Mouse (Mus musculus) forebrain, embryonic 10.5 days (tissue): ENCODE data around the gene Rnf11. TPM values are rescaled to one million over a fixed set of nuclear protein-coding genes. Genes with fewer than 3 reads are reported as not detected.
A peak's percentile ranks its signal among the peaks of the same experiment; 100 is the strongest.

Source experiments
- DNase-seq: peaks from one replicate; pipeline ENCODE4 v3.0.0-alpha.2; 2017; ENCODE audit warnings: low spot score; ENCODE audit errors: extremely low spot score
- H3K27ac ChIP-seq: fragments of 300-500 bp; sonication (generic); 2 replicates; pipeline ENCODE4 v1.5.1; 2016; ENCODE audit warnings: mild to moderate bottlenecking
- H3K27me3 ChIP-seq: fragments of 300-500 bp; sonication (generic); 2 replicates; pipeline ENCODE4 v1.6.1; 2016; ENCODE audit warnings: mild to moderate bottlenecking; ENCODE audit not compliant: poor library complexity, severe bottlenecking
- H3K36me3 ChIP-seq: fragments of 300-500 bp; sonication (generic); replicated peaks from 2 replicates; pipeline ENCODE4 v1.6.1; 2016; ENCODE audit warnings: mild to moderate bottlenecking, moderate library complexity
- H3K4me1 ChIP-seq: fragments of 300-500 bp; sonication (generic); 2 replicates; pipeline ENCODE4 v1.6.1; 2016
- H3K4me3 ChIP-seq: fragments of 300-500 bp; sonication (generic); 2 replicates; pipeline ENCODE4 v1.5.1; 2016; ENCODE audit warnings: mild to moderate bottlenecking, moderate library complexity
- H3K9me3 ChIP-seq: fragments of 300-500 bp; sonication (generic); 2 replicates; pipeline ENCODE4 v1.6.1; 2016; ENCODE audit warnings: mild to moderate bottlenecking, moderate library complexity
- WGBS: fragments of 180-500 bp; shearing (Covaris S2); methylation state at CpG from one replicate; pipeline ENCODE4 v1.1.7; 2016; 5-methylcytosine and 5-hydroxymethylcytosine counted together
- polyA plus RNA-seq: library from polyadenylated mRNA; unstranded; fragments of >200 nt; fragmentation: Nextera tagmentation; extraction: Ambion mirVana; gene quantifications from 2 replicates; pipeline ENCODE4 v1.2.1, GENCODE M21; 2016

Gene Rnf11
- polyA plus RNA-seq: 20.6 and 21.0 TPM in 2 replicates

DNA sequence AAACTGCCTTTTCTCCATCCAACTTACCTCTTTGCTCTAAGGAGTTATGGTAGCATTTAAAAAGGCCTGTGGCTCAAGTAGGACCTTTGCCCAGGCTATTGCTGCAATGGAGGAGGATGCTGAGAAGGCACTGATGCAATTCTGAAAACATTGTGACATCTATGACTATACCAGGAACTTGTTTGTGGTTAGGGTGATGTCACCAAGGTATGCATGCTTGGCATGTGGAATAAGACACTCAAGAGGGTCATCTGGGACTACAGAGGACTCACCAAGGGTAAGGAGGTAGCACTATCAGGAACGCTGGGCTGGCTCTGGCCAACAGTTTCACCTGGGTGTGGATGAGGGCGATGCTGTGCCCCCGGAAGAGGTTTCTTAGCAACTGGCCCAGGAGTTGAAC is at the start of gene Rnf11:
Rnf11 (minus strand) TSS at position 108 of the 400 bp plus-strand sequence.
- Histone ChIP-seq H3K4me1 (no peaks in the 10 kb centered on the region), H3K36me3 (no peaks in the 10 kb centered on the region), H3K4me3 (no peak within 1 kb of the TSS), H3K27ac (no peak within 1 kb of the TSS), H3K9me3 (no peaks in the 10 kb centered on the region), H3K27me3 (no peaks in the 10 kb centered on the region)
- DNase-seq: no peak
- 81% methylated on average over 3 of the region's 3 CpGs for WGBS

DNA sequence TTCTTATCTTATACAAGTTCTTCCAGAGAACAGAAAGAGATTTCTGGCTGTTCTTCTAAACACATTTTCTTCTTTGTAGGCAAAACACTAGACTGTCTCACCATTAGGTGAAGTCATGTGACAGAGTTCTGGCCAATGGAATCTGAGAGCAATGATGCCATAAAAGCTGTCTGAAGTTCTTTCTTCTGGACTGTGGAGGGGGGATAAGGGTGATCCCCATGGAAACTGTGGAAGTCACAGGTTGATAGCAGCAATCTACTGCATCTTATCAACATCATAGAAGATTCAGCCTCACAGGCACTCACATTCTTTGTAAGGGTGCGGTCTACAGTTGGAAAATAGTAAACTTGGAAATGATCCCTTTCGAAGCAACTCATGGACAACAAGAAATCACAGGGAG is 46.6 kb upstream of the Rnf11 start, which contains the start of gene 4930522H14Rik:
4930522H14Rik (minus strand) TSS at position 187 of the 400 bp plus-strand sequence.
- H3K9me3 ChIP-seq: no peaks in the 10 kb centered on the region
- H3K27ac ChIP-seq: 0 out of 2 replicates have a peak within 1 kb of the TSS, but pooled peaks have one; percentile 49
- no peak for DNase-seq
- H3K27me3 ChIP-seq: no peaks in the 10 kb centered on the region
- 99% methylated on average over 2 of the region's 2 CpGs for WGBS
- H3K36me3 ChIP-seq: no peaks in the 10 kb centered on the region
- H3K4me3 ChIP-seq: peak within 1 kb of the TSS; percentile 11; the same call in 1 of the 2 replicates
- peaks cover 11% of the 10 kb centered on the region for H3K4me1 ChIP-seq

DNA sequence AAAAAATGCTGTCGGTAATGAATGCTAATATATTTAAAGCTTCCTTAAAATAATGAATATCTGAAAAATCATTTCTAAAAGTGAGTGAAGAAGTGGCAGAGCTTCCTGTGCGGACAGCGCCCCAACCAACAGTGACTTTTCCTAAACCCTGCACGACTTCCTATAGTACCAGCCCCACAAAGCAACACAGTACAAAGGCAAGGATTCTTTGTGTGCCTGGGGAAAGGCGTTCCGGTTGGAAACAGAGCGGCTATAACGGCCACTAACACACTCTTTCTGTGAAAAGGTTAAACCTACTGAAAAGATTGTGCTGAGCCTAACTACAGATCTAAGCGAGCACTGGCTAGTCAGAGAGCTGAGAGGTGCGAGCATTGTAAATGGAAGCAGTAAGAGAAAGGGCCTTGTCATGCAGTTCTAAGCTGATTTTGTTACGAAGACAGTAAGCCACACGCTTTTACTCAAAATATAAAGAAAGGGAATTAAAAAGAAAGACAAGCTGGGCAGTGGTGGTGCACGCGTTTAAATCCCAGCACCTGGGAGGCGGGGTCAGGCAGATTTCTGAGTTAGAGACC is 45.8 kb upstream of the Rnf11 start:
- 28% methylated on average over 15 of the region's 15 CpGs for WGBS
- 0 out of 2 replicates have a peak overlapping the region, but pooled peaks have one; percentile 49 for H3K27ac ChIP-seq
- H3K4me1 ChIP-seq: peaks cover 11% of the 10 kb centered on the region
- no peak for DNase-seq
- no peaks in the 10 kb centered on the region for H3K27me3 ChIP-seq
- H3K4me3 ChIP-seq: peak overlapping the region; percentile 11; the same call in 1 of the 2 replicates
- no peaks in the 10 kb centered on the region for H3K36me3 ChIP-seq
- H3K9me3 ChIP-seq: no peaks in the 10 kb centered on the region

- no peaks in the 10 kb centered on the region for H3K9me3 ChIP-seq
- peak; percentile 40 for DNase-seq
- no peak overlapping the region for H3K4me3 ChIP-seq
- no peak overlapping the region for H3K27ac ChIP-seq
- WGBS: 5% methylated on average over 5 of the region's 5 CpGs
- no peaks in the 10 kb centered on the region for H3K27me3 ChIP-seq
- no peaks in the 10 kb centered on the region for H3K36me3 ChIP-seq
- no peaks in the 10 kb centered on the region for H3K4me1 ChIP-seq
Observed at GRCm38 (mm10) chr4:109504885-109505284, 20.4 kb upstream of the Rnf11 start.

DNA sequence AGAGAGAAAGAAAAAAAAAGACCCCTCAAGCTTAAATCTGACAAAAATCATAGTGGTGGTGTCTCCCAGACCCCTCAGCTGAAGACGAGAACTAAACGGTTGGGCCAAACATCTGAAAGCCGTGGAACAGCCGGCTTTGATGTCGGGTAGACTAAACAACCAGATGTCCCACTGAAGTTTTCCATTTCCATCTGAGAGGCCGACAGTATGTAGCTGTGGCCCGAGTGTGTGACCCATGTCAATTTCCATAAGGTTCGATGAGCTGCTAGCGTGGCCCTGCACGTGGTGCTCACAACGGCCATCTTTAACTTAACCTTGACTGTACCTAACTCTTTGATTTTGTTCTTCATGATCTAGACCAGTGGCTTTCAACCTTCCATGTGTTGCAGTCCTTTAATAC is 13.9 kb upstream of the Rnf11 start:
- Histone ChIP-seq H3K27ac (no peak overlapping the region), H3K36me3 (no peaks in the 10 kb centered on the region), H3K4me3 (no peak overlapping the region), H3K9me3 (no peaks in the 10 kb centered on the region), H3K4me1 (no peaks in the 10 kb centered on the region), H3K27me3 (no peaks in the 10 kb centered on the region)
- 83% methylated on average over 11 of the region's 11 CpGs for WGBS
- DNase-seq: no peak

GRCm38 (mm10) chr4:109493581-109493980 is 9.1 kb upstream of the Rnf11 start:
- H3K4me3 ChIP-seq: no peak overlapping the region
- no peaks in the 10 kb centered on the region for H3K36me3 ChIP-seq
- no peak overlapping the region for H3K27ac ChIP-seq
- H3K4me1 ChIP-seq: no peaks in the 10 kb centered on the region
- no peak for DNase-seq
- H3K27me3 ChIP-seq: no peaks in the 10 kb centered on the region
- H3K9me3 ChIP-seq: no peaks in the 10 kb centered on the region

GRCm38 (mm10) chr4:109488812-109489211 is 4.3 kb upstream of the Rnf11 start:
- H3K27me3 ChIP-seq: no peaks in the 10 kb centered on the region
- WGBS: 84% methylated on average over 1 of the region's 1 CpGs
- DNase-seq: no peak
- no peaks in the 10 kb centered on the region for H3K9me3 ChIP-seq
- no peak overlapping the region for H3K27ac ChIP-seq
- no peaks in the 10 kb centered on the region for H3K36me3 ChIP-seq
- H3K4me1 ChIP-seq: no peaks in the 10 kb centered on the region
- no peak overlapping the region for H3K4me3 ChIP-seq

- H3K27me3 ChIP-seq: no peaks in the 10 kb centered on the region
- H3K36me3 ChIP-seq: no peaks in the 10 kb centered on the region
- no peak for DNase-seq
- H3K4me1 ChIP-seq: no peaks in the 10 kb centered on the region
- WGBS: 90% methylated on average over 1 of the region's 1 CpGs
- no peaks in the 10 kb centered on the region for H3K9me3 ChIP-seq
- H3K27ac ChIP-seq: no peak overlapping the region
- no peak overlapping the region for H3K4me3 ChIP-seq
Observed at GRCm38 (mm10) chr4:109482701-109483100, 1.8 kb downstream of the Rnf11 start.

DNA sequence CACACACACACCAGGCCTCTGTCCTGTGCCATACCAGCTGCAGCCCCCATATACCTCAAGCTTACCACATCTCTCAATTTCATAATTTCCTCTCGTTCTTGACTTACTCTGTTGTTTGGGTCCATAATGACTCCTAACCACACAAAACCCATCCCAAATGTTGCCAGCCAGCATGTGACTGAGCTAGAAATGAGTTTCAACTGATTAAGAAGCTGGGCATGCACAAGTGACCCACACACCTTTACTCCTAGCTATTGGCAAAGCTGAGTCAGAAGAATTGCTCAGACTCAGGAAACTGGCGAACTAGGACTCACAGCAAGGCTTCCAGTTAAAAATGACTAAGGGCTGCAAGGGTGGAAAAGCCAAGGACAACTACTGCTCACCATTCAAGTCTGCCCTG is 3.1 kb downstream of the Rnf11 start:
- 87% methylated on average over 2 of the region's 2 CpGs for WGBS
- Histone ChIP-seq H3K9me3 (no peaks in the 10 kb centered on the region), H3K27ac (no peak overlapping the region), H3K36me3 (no peaks in the 10 kb centered on the region), H3K27me3 (no peaks in the 10 kb centered on the region), H3K4me3 (no peak overlapping the region), H3K4me1 (no peaks in the 10 kb centered on the region)
- no peak for DNase-seq

DNA sequence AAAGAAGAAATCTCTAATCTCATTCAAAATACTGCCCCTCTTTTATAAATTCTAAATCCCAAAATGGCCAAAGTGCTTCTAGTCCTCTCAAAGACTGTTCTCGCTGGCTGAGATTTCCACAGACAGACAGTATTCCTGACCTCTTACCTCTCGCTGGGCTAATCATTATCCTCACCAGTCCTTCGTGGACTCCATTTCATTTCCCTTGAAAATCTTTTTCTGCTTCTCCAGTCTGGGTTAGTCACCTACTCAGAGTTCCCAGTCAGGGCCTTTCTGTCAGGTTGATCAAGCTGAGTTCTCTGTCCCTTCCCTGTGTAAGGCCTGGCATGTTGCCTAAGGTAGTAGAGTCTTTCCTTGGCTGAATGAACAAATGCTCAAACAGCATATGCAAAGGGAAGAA is 7.1 kb downstream of the Rnf11 start:
- H3K9me3 ChIP-seq: no peaks in the 10 kb centered on the region
- no peak for DNase-seq
- H3K27ac ChIP-seq: no peak overlapping the region
- H3K4me3 ChIP-seq: no peak overlapping the region
- H3K27me3 ChIP-seq: no peaks in the 10 kb centered on the region
- peaks cover 7% of the 10 kb centered on the region for H3K36me3 ChIP-seq
- H3K4me1 ChIP-seq: peaks cover 12% of the 10 kb centered on the region
- WGBS: 91% methylated on average over 3 of the region's 3 CpGs

- peaks cover 15% of the 10 kb centered on the region for H3K36me3 ChIP-seq
- under 1% methylated on average over 35 of the region's 39 CpGs for WGBS
- H3K9me3 ChIP-seq: no peaks in the 10 kb centered on the region
- peaks cover 12% of the 10 kb centered on the region for H3K4me1 ChIP-seq
- peak; percentile 89 for DNase-seq
- H3K4me3 ChIP-seq: peak overlapping the region; percentile 76
- no peaks in the 10 kb centered on the region for H3K27me3 ChIP-seq
- peak overlapping the region; percentile 97 for H3K27ac ChIP-seq
Observed at GRCm38 (mm10) chr4:109476554-109477014, 7.9 kb downstream of the Rnf11 start.

DNA sequence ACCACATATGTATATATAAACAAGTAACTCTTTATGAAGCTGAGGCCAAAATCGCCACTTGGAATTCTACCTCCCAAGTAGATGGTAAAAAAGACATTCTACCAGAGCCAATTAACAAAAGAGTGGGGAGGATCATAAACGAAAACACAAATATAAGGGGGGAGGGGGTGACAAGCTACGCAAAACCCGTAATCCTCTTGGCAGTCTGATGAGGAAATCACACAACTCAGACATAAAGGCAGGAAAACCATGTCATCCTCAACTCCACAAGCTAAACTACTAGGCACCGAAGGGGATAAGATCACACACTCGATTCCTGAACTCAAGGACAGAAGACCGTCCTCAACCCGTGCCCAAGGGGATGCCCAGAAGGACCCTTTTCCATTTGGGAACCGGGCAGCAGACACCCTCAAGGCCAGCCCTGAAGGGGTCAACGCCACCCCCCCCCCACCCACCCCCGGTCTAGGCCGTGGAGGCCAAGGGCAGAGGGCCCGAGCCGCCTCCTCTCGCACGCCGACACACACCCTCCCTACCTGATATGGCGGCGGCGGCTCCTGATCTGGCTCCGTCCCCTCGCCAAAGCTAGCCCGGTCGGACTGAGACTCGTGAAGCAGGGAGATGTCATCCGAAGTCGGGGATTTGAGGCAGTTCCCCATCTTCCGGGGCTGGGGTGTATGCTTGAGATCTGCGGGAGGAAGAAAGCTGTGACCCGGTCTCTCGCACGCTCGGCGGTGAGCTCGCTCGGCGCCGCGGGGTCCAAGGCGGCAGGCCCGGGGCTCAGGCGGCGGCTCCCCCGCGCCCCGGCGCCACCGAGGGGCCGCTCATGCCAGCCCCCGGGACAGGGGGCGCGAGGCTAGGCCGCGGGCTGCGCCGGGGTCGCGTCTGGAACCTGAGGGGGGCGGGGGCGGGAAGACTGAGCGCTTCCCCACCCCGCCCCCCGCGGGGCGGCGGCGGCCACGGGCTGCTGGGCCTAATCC is 8.7 kb downstream of the Rnf11 start:
- Histone ChIP-seq H3K9me3 (no peaks in the 10 kb centered on the region), H3K27me3 (no peaks in the 10 kb centered on the region), H3K4me3 (peak overlapping the region; percentile 76), H3K36me3 (peaks cover 16% of the 10 kb centered on the region), H3K4me1 (peaks cover 12% of the 10 kb centered on the region), H3K27ac (peak overlapping the region; percentile 97)
- DNase-seq: peak; percentile 70
- under 1% methylated on average over 56 of the region's 68 CpGs for WGBS

- Histone ChIP-seq H3K27ac (no peak overlapping the region), H3K36me3 (peaks cover 16% of the 10 kb centered on the region), H3K27me3 (no peaks in the 10 kb centered on the region), H3K4me1 (peaks cover 12% of the 10 kb centered on the region), H3K9me3 (no peaks in the 10 kb centered on the region), H3K4me3 (peak overlapping the region; percentile 76)
- DNase-seq: no peak
- 47% methylated on average over 2 of the region's 2 CpGs for WGBS
Observed at GRCm38 (mm10) chr4:109475078-109475477, 9.4 kb downstream of the Rnf11 start.
